Mouse (Mus musculus): ENCODE data around the gene Myo18a. TPM values are rescaled to one million over a fixed set of nuclear protein-coding genes. Genes with fewer than 3 reads are reported as not detected.

Gene Myo18a
- polyA plus RNA-seq, 1 experiment from 2014 or later, result 22.3 TPM

GRCm38 (mm10) chr11:77893283-77893682 is 130.2 kb downstream of the Myo18a start:
- H3K4me3 ChIP-seq (ENCODE audit: low read depth, low read length), result no peak overlapping the region
- ATAC-seq (ENCODE audit: insufficient number of reproducible peaks, insufficient read depth, low FRiP score, low read depth), result no peak
- no peaks in the 10 kb centered on the region for H3K9me3 ChIP-seq (ENCODE audit: control insufficient read depth, low read depth, low read length)

DNA sequence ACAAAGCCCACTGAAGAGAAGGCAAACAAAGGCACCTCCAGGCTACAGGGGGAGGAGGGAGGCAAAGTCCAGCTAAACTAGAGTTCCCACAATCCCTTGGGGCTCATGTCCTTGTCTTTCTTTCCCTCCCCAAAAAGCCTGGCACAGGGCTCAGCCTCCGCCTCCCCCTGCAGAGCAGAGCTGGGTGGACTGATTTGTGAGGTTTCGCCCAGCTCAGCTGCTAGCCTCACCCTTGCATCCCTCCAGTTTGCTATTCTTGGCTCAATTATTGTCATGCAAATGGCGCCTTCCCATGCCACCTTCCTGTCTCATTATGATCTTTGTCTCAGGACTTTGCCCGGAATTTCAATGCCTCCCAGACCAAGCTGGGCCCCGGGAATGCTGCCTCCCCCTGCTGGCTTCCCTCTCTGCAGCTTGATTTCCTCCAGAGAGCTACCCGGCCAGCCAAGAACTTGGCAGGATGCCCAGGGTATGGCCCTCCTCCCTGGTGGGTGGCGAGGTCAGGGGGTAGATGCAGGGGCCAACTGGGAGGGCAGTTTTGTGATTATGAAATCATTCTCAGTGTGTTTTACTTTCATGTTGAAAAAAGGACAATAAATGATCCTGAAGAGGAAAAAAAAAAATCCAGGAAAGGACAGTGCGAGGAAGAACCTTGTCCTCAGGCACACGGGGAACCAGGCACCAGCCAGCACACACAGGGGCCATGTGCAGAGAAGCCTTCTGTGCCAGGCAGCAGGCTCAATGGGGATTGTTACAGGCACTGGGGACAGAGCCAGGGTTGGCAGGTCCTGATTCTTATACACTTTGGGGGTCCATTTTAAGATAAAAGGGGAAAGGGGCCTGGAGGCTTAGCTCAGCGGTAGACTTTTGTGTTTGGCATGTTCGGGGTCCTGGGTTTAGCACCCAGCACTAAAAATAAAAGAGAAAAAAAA is 131.0 kb downstream of the Myo18a start, which contains the start of gene Pipox:
TSS of gene Pipox (minus strand) at position 310 of the 932 bp plus-strand sequence.
- no peaks in the 10 kb centered on the region for H3K36me3 ChIP-seq (ENCODE audit: control insufficient read depth, insufficient read depth, low read length)
- H3K4me2 ChIP-seq (replicated peaks; ENCODE audit: low read depth, low read length), result peak within 1 kb of the TSS; percentile 25
- H3K4me3 ChIP-seq (ENCODE audit: low read depth, low read length), result no peak within 1 kb of the TSS
- H3K27me3 ChIP-seq (ENCODE audit: control insufficient read depth, insufficient read depth, low read length), result peaks cover 6% of the 10 kb centered on the region; the same call in 1 of the 2 replicates
- ATAC-seq (ENCODE audit: insufficient number of reproducible peaks, insufficient read depth, low FRiP score, low read depth), result peak; percentile 86
- H3K9me3 ChIP-seq (ENCODE audit: control insufficient read depth, low read depth, low read length), result no peaks in the 10 kb centered on the region
- H3K27ac ChIP-seq (ENCODE audit: low read length), result peak within 1 kb of the TSS; percentile 64
- 20% methylated on average over 11 of the region's 11 CpGs for WGBS
- peaks cover 28% of the 10 kb centered on the region for H3K4me1 ChIP-seq (ENCODE audit: control insufficient read depth, insufficient read depth, low read length)
- no peak within 1 kb of the TSS for H3K9ac ChIP-seq (replicated peaks; ENCODE audit: low read depth, low read length)

More at GRCm38 (mm10) chr11:77893283-77893682, 130.2 kb downstream of the Myo18a start:
- Histone ChIP-seq H3K9ac (replicated peaks; ENCODE audit: low read depth, low read length) (no peak overlapping the region), H3K4me2 (replicated peaks; ENCODE audit: low read depth, low read length) (peak overlapping the region; percentile 25), H3K27me3 (ENCODE audit: control insufficient read depth, insufficient read depth, low read length) (peaks cover 6% of the 10 kb centered on the region; the same call in 1 of the 2 replicates), H3K4me1 (ENCODE audit: control insufficient read depth, insufficient read depth, low read length) (peaks cover 28% of the 10 kb centered on the region), H3K36me3 (ENCODE audit: control insufficient read depth, insufficient read depth, low read length) (no peaks in the 10 kb centered on the region), H3K27ac (ENCODE audit: low read length) (peak overlapping the region; percentile 64; the same call in 1 of the 2 replicates)
- 42% methylated on average over 6 of the region's 6 CpGs for WGBS

DNA sequence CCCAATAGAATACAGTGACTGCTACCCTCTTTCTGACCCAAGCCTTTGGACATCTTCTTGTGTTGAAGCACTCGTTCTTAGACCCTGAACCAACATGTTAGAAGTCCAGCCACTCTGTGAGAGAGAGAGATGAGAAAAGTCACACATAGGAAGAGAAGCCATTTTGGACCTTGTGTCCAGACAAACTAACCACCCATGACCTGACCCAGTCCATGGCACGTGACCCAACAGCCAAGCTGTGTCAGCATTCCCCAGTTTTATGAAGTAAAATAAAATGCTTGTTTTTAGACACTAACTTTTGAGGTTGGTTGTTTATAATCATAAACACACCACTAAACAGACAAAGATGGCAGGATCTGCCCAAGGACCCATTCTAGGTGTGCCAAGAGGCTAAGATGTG is 131.9 kb downstream of the Myo18a start:
- 77% methylated on average over 2 of the region's 2 CpGs for WGBS
- H3K36me3 ChIP-seq (ENCODE audit: control insufficient read depth, insufficient read depth, low read length), result no peaks in the 10 kb centered on the region
- H3K27me3 ChIP-seq (ENCODE audit: control insufficient read depth, insufficient read depth, low read length), result peaks cover 6% of the 10 kb centered on the region; the same call in 1 of the 2 replicates
- H3K4me2 ChIP-seq (replicated peaks; ENCODE audit: low read depth, low read length), result no peak overlapping the region
- no peak overlapping the region for H3K9ac ChIP-seq (replicated peaks; ENCODE audit: low read depth, low read length)
- H3K4me1 ChIP-seq (ENCODE audit: control insufficient read depth, insufficient read depth, low read length), result peaks cover 28% of the 10 kb centered on the region
- H3K4me3 ChIP-seq (ENCODE audit: low read depth, low read length), result no peak overlapping the region
- no peaks in the 10 kb centered on the region for H3K9me3 ChIP-seq (ENCODE audit: control insufficient read depth, low read depth, low read length)
- H3K27ac ChIP-seq (ENCODE audit: low read length), result no peak overlapping the region
- no peak for ATAC-seq (ENCODE audit: insufficient number of reproducible peaks, insufficient read depth, low FRiP score, low read depth)

GRCm38 (mm10) chr11:77896011-77896410 is 133.0 kb downstream of the Myo18a start:
- ATAC-seq (ENCODE audit: insufficient number of reproducible peaks, insufficient read depth, low FRiP score, low read depth), result no peak
- Histone ChIP-seq H3K4me1 (ENCODE audit: control insufficient read depth, insufficient read depth, low read length) (peaks cover 29% of the 10 kb centered on the region), H3K4me3 (ENCODE audit: low read depth, low read length) (no peak overlapping the region), H3K27me3 (ENCODE audit: control insufficient read depth, insufficient read depth, low read length) (peaks cover 6% of the 10 kb centered on the region; the same call in 1 of the 2 replicates), H3K9me3 (ENCODE audit: control insufficient read depth, low read depth, low read length) (no peaks in the 10 kb centered on the region), H3K4me2 (replicated peaks; ENCODE audit: low read depth, low read length) (no peak overlapping the region), H3K36me3 (ENCODE audit: control insufficient read depth, insufficient read depth, low read length) (no peaks in the 10 kb centered on the region), H3K27ac (ENCODE audit: low read length) (no peak overlapping the region), H3K9ac (replicated peaks; ENCODE audit: low read depth, low read length) (no peak overlapping the region)
- 76% methylated on average over 9 of the region's 9 CpGs for WGBS

DNA sequence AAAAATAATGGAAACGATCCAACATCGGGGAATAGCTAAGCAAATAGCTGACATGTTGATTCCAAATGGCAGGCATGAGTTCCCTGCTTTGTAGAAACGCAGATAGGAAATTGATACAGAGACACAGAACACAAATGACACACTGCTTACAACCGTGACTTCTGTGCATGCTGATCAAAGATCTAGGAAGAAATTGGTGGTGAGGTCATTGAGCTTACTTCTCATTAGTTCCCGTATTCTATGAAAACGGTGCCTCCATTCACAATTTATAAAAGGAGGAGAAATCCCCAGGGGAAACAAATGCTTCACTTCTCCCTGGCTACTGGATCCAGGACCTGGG is 133.4 kb downstream of the Myo18a start:
- Histone ChIP-seq H3K9me3 (ENCODE audit: control insufficient read depth, low read depth, low read length) (no peaks in the 10 kb centered on the region), H3K9ac (replicated peaks; ENCODE audit: low read depth, low read length) (no peak overlapping the region), H3K4me3 (ENCODE audit: low read depth, low read length) (no peak overlapping the region), H3K4me1 (ENCODE audit: control insufficient read depth, insufficient read depth, low read length) (peaks cover 31% of the 10 kb centered on the region), H3K27ac (ENCODE audit: low read length) (no peak overlapping the region), H3K36me3 (ENCODE audit: control insufficient read depth, insufficient read depth, low read length) (no peaks in the 10 kb centered on the region), H3K4me2 (replicated peaks; ENCODE audit: low read depth, low read length) (no peak overlapping the region), H3K27me3 (ENCODE audit: control insufficient read depth, insufficient read depth, low read length) (peaks cover 6% of the 10 kb centered on the region; the same call in 1 of the 2 replicates)
- WGBS, result 58% methylated on average over 6 of the region's 6 CpGs
- ATAC-seq (ENCODE audit: insufficient number of reproducible peaks, insufficient read depth, low FRiP score, low read depth), result no peak

- 0 out of 2 replicates have a peak overlapping the region, but pooled peaks have one; percentile 11 for H3K4me2 ChIP-seq (replicated peaks; ENCODE audit: low read depth, low read length)
- no peaks in the 10 kb centered on the region for H3K36me3 ChIP-seq (ENCODE audit: control insufficient read depth, insufficient read depth, low read length)
- H3K9me3 ChIP-seq (ENCODE audit: control insufficient read depth, low read depth, low read length), result no peaks in the 10 kb centered on the region
- H3K27me3 ChIP-seq (ENCODE audit: control insufficient read depth, insufficient read depth, low read length), result peaks cover 6% of the 10 kb centered on the region; the same call in 1 of the 2 replicates
- H3K27ac ChIP-seq (ENCODE audit: low read length), result no peak overlapping the region
- H3K9ac ChIP-seq (replicated peaks; ENCODE audit: low read depth, low read length), result no peak overlapping the region
- ATAC-seq (ENCODE audit: insufficient number of reproducible peaks, insufficient read depth, low FRiP score, low read depth), result no peak
- 25% methylated on average over 23 of the region's 23 CpGs for WGBS
- H3K4me1 ChIP-seq (ENCODE audit: control insufficient read depth, insufficient read depth, low read length), result peaks cover 38% of the 10 kb centered on the region
- no peak overlapping the region for H3K4me3 ChIP-seq (ENCODE audit: low read depth, low read length)
These were observed 134.1 kb downstream of the Myo18a start for GRCm38 (mm10) chr11:77896820-77897805.

DNA sequence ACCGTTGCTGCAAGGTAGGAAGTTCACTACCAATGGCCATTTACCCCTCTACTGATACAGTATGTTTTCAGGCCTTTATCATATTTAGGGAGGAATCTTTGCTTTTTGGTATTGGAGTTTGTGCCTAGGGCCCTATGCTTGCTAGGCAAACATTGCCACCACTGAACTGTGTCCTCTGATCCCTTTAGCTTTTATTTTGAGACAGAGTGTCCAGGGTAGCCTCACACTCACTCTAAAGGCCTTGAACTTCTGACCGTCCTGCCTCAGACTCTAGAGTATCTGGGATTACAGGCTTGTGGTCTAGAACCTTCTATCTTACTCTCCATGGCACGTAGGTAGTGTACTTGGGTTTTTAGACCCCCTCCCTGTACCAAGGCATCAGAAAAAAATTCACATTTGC is 137.1 kb downstream of the Myo18a start:
- no peak for ATAC-seq (ENCODE audit: insufficient number of reproducible peaks, insufficient read depth, low FRiP score, low read depth)
- 84% methylated on average over 3 of the region's 3 CpGs for whole genome bisulfite sequencing
- Histone ChIP-seq H3K27ac (ENCODE audit: low read length) (no peak overlapping the region), H3K36me3 (ENCODE audit: control insufficient read depth, insufficient read depth, low read length) (no peaks in the 10 kb centered on the region), H3K4me1 (ENCODE audit: control insufficient read depth, insufficient read depth, low read length) (peaks cover 20% of the 10 kb centered on the region), H3K9ac (replicated peaks; ENCODE audit: low read depth, low read length) (no peak overlapping the region), H3K9me3 (ENCODE audit: control insufficient read depth, low read depth, low read length) (no peaks in the 10 kb centered on the region), H3K4me3 (ENCODE audit: low read depth, low read length) (no peak overlapping the region), H3K27me3 (ENCODE audit: control insufficient read depth, insufficient read depth, low read length) (peaks cover 6% of the 10 kb centered on the region; the same call in 1 of the 2 replicates), H3K4me2 (replicated peaks; ENCODE audit: low read depth, low read length) (no peak overlapping the region)

DNA sequence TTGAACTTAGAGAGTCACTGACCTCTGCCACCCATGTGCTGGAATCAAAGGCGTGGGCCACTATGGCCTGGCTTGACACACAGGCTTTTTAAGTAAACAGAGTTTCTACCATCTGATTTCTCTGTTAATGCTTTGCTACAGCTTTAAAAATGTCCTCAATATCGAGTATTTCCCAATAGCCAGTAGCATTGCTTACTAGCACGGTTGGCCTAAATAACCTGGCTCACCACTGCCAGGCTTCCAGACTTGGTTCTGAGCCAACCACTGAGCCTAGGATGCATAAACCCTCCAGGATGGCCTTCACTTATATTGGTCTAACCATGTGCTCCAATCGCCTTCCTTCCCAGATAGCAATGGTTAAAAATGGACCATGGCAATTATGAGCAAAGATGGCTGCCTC is 137.7 kb downstream of the Myo18a start:
- Histone ChIP-seq H3K36me3 (ENCODE audit: control insufficient read depth, insufficient read depth, low read length) (no peaks in the 10 kb centered on the region), H3K27me3 (ENCODE audit: control insufficient read depth, insufficient read depth, low read length) (peaks cover 6% of the 10 kb centered on the region; the same call in 1 of the 2 replicates), H3K9ac (replicated peaks; ENCODE audit: low read depth, low read length) (no peak overlapping the region), H3K4me2 (replicated peaks; ENCODE audit: low read depth, low read length) (no peak overlapping the region), H3K4me1 (ENCODE audit: control insufficient read depth, insufficient read depth, low read length) (peaks cover 20% of the 10 kb centered on the region), H3K27ac (ENCODE audit: low read length) (peak overlapping the region; percentile 11; the same call in 1 of the 2 replicates), H3K9me3 (ENCODE audit: control insufficient read depth, low read depth, low read length) (no peaks in the 10 kb centered on the region), H3K4me3 (ENCODE audit: low read depth, low read length) (no peak overlapping the region)
- ATAC-seq (ENCODE audit: insufficient number of reproducible peaks, insufficient read depth, low FRiP score, low read depth), result no peak
- WGBS, result 81% methylated on average over 4 of the region's 4 CpGs

Measured in stomach, embryonic 14.5 days (tissue).